Mouse (Mus musculus) ES-CJ7 (cell line): Measurements from ENCODE around the gene Tspo2.
"Not testable (repeated sequence)": the region's sequence is repeated elsewhere in the genome, so short reads cannot be mapped to it uniquely, and the experiment has no call there.

ENCODE experiments used
- DNase-seq: peaks from one replicate; pipeline ENCODE4 v3.0.0; 2011; ENCODE audit warnings: low read depth, low spot score

Tspo2 gene

DNA sequence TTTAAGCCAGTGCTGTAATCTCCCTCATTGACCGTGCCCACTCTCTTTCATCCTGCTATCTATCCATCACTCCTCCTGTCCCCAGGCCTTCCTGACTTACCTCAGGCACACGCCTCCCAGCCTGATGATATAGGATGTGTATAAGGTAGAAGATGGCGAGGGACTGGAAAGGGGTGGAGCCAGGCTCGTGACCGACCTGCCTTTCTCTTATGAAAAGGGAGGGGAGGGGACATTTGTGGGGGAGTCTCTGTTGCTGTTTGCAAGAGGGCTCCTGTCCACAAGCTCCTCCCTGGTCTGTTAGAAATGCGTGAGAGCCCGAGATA, at the start of gene Tspo2:
Gene Tspo2 (minus strand): TSS at position 170 of the 323 bp plus-strand sequence.
- DNase-seq = no peak

DNA sequence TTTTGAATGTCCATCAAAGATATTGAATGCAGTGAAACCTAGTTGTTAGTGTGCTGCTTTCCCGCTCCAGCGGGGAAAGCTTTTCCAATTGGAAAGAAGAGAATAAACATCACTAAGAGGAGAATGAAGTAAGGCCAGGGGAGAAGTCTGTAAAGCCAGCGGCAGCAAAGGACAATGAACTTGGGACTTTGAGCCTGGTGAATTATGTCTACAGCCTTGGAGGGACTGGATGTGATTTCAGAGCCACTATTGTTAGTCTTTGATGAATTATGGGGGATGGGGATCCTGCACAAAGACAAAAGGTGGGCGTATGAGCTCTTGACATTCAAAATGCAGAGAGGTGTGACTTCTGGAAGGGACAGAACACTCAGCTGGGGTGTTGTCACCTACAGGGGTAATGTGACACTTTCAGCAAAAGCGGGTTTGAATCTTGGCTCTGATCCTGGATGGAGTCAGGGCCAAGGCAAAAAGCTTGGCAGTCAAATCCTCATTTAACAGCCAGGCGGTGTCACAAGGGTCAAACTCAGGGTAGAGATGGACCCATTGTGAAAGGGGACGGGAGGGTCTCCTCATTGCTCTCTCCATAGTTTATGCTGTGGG, 49.6 kb upstream of the Tspo2 start:
- peak; percentile 48 for DNase-seq

DNA sequence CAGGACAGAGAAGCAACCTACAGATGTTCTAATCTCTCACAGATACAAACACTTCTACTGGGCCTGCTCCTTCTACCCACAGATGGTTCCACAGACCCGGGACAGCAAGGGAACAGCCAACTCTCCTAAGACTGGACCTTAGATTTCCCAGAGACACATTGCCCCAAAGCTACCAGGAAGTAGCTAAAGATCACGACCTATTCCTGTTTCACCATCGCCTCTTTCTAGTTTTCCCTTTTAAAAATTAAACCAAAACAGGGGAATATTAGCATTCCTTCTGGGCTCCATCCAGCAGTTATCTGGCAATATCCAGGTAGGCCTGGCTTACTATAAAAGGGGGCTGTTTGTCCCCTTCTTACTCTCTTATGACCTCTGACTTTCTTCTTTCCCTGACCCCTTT, 46.7 kb upstream of the Tspo2 start:
- DNase-seq = no peak

DNA sequence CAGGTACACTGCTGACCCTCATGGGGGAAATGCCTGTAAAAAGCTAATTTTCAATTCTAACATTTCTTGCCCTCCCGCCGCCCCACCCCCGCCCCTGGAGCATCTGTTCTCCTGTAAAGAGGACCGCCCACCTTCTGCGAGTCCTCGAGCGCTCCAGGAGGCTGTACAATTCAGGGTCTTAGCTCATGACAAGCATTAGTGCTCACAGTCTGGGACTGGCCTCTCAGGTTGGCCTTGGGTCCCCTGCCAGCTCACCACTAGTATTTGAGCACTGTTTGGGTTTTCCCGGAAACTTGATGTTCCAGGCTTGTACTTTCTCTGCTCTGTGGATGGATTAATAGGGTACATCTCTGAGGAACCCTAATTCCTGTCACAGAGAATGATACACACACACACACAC, 42.7 kb upstream of the Tspo2 start:
- no peak for DNase-seq

DNA sequence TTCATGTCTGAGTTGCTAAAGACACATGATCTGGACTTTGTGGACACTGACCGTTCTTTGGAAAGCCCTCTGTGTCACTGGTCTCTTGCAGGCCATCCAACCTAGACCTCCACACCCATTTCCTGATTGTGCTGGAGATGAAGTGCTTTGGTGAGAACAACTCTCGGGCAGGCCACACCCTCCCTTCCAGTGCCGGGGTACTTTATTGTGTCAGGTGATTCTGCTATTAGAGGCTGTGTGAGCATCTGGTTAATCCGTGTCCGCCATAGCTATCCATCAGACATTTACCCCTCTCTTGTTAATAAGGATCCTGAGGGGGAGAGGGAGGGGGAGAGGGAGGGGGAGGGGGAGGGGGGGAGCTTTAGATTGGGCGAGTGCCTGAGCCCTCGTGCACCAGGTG, 42.3 kb upstream of the Tspo2 start:
- peak; percentile 81 for DNase-seq

DNA sequence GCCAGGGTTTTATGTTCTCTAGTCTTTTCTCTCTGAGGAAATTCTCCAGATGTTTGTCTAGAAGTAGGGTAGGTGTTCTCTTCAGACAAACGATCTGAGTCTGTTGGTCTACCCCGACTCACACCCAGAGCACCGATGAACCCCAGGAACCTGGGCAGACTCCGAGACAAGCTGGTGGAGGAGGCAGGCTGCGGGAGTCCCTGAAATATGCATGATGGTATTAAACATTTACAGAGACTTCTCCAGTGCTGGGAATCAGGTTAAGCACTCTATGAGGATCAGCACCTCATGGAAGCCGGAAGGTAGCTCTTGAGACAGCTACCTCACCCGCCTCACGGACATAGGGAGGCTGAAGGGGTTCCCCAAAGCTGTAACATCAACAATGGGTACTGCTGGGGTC, 41.3 kb upstream of the Tspo2 start:
- no peak for DNase-seq

DNA sequence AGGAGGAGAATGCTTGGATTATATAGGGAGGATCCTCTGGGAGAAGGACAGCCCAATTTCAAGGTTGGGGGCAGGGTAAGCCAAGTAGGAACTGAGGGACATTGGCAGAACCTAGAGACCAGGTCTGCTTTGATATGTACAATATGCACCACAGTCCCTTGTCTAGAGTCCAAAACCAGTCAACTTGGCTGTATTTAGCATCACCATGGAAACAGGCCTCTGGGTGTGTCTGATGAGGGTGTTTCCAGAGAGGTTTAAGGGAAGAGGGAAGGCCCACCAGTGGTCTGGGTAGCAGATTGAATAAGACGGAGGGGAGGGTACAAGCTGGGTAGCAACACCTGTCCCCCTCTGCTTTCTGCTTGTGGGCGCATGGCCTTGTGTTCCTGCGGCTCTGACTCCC, 38.1 kb upstream of the Tspo2 start:
- peak; percentile 61 for DNase-seq

DNA sequence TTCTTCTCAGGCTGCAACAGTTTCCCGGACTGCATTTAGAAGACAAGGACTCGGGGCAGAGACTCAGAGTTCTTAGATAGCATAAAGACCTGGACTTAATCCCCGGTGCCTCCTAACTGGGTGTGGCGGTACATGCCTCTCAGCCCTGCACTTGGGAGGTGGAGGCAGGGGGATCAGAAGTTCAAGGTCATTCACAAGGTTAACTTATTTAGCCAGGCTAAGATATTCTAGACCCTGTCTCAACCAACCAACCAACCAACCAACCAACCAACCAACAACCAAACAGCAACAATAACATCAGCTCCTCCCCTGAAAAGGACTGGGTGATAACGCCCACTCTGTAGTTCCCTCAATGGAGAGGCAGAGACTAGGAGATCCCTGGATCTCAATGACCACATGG, 32.9 kb upstream of the Tspo2 start:
- peak; percentile 73 for DNase-seq

DNA sequence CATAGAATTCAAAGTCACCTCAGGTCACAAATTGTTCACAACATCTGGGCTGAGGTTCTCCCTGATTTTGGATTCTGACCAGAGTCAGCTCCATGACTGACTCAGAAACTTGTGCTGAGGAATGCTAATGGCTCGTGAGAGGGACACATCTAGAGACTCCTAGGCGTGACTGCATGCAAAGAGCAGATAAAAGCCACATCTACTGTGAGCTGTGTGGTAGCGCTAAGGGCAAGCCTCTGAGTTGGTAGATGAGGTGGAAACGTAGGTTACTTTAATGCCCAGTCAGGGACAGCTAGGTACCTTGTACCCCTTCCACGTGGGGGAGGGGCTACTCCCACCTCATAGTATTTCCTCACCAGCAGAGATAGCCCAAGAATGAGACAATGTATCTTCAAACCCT, 32.4 kb upstream of the Tspo2 start:
- DNase-seq = no peak

DNA sequence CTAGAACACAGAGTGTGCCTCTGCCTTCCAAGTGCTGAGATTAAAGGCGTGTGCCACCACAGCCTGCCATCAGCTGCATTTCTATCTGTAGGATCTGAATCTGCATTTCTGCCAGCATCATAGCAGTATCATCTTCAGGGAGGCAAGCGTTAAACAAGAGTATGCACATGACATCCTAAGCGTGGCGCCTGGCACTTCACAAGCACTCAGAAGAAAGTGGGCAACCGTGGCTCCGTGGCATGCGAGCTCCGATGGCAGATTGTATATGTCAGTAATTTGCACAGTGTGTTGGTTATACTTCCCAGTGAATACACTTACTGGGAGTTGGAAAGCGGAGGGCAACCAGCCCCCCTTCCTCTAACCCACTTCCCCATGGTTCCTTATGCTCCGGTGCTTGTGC, 28.6 kb upstream of the Tspo2 start:
- no peak for DNase-seq

DNA sequence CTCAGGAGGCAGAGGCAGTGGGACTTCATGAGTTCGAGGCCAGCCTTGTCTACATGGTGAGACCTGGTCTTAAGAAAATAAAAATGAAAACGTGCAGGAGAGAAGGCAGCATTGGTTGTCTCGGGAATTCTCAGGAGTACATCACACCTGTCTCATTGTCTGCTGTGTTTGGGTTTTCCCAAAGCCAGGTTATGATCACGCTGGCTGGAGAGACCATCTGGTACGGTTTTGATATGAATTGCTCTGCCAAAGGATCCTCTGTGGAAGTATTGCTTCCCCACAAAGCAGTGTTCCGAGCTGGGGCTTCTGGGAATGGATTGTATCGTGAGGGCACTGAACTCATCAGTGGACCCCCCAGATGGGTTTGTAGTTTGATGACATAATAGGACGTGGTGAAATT, 24.1 kb upstream of the Tspo2 start:
- no peak for DNase-seq

DNA sequence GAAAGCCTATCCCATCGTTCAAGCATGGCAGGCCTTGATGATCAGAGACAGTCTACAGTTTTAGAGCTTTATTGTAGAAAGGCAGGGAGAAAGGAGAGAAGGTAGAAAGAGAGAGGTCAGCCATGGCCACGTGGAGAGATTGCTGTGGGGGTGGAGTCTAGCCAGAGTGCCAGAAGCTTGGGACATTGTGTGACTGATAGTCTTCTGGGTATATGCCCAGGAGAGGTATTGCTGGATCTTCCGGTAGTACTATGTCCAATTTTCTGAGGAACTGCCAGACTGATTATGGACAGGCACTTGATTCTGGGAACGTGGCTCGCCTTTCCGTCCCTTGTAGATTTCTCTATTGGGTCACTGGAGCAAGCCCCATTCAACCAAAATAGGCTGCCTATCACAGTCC, 23.0 kb upstream of the Tspo2 start:
- not testable (repeated sequence) for DNase-seq

DNA sequence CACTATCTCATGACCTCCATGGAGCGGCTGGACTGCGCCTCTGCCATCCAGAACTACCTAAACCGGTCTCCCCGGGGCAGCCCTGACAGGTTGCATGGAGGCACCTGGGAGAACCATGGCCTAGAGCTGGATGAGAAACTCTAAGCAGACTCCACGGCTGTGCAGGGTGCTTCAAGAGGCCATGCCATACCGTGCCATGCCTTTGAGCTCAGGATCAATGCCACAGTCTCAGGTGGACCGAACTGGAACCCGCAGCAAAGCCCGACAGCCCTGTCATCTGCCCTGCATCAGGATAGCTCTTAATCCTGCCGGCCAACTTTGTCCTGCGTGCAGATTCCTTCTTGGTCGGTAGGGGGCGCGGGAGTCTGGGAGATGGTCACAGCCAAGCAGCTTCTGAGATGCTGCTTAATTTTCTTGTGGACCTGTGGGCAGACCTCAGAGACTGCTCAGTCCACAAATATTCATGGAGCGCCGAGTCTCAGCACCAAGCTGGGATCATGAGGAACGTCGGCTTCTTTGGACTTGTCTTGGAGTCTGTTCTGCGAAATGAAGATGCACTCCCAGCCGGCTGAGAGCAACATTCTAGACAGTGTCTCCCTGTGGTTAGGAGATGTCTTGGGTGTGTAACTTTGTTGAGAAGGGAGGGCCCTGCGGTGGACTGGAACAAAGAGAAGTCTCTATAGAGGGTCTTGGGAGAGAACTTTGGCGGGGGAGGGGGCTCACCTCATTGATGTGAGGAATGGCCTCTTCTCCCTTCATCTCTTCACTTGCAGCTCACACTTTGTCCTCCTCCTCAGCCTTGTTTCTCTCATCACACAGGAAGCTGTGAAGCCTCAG, 16.3 kb upstream of the Tspo2 start:
- DNase-seq = peak; percentile 78

DNA sequence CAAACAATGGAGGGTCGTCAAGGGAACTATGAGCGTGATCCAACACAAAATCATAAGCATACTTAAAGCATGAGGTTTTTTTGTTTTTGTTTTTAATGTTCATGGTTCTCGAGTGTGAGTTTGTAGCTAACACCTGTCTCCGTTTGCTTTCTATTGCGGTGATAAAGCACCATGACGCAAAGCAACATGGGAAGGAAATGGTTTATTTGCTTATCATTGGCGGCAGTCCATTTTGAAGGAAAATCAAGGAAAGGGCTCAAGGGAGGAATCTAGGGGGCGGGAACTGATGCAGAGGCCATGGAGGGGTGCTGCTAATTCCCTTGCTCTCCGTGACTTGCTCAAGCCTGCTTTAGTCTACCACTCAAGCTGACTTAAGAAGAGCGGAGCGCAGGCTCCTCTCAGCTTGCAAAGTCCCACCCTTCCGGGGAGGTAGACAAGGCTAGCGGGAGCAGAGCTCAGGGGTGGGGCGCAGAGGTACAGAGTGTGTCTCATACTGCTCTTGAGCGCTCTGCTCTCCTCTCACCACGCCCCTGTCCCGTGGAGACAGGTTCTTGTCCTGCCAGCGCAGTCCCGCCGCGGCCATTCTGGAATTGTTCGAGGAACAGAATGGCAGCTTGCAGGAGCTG, 15.6 kb upstream of the Tspo2 start:
- DNase-seq = peak; percentile 50

DNA sequence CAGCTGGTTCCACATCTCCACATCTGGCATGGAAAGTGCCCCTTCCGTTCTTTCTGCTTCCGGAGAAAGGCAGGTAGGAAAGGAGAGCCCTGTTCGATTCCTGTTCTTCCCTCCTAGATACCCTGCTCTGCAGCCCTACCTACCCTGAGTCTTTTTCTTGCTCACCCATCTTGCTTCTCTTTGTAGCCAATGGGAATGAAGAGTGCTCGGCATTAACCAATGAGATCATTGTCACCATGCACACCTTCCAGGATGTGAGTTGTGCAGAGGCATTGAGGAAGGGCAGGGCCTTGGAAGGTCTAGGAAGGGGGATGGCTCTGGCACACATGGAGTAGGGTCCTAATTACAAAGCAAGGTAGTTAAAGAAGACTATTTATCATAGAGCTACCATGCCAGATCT, 12.1 kb upstream of the Tspo2 start:
- no peak for DNase-seq

DNA sequence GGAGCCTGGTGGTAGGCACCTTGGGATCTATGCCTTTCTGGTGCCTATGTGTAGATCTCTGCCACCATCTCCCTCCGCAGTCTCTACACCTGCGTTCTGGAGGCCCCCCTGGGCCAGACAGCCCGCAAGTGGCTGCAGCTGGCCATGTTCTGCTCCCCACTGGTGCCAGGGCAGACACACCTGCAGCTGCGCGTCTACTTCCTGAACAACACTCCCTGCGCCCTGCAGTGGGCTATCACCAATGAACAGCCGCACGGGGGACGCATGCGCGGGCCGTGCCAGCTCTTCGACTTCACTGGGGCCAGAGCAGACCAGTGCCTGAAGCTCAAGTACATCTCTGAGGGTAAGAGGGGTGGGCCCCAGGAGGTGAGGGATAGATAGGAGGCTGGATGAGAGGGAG, 10.8 kb upstream of the Tspo2 start:
- DNase-seq = no peak

DNA sequence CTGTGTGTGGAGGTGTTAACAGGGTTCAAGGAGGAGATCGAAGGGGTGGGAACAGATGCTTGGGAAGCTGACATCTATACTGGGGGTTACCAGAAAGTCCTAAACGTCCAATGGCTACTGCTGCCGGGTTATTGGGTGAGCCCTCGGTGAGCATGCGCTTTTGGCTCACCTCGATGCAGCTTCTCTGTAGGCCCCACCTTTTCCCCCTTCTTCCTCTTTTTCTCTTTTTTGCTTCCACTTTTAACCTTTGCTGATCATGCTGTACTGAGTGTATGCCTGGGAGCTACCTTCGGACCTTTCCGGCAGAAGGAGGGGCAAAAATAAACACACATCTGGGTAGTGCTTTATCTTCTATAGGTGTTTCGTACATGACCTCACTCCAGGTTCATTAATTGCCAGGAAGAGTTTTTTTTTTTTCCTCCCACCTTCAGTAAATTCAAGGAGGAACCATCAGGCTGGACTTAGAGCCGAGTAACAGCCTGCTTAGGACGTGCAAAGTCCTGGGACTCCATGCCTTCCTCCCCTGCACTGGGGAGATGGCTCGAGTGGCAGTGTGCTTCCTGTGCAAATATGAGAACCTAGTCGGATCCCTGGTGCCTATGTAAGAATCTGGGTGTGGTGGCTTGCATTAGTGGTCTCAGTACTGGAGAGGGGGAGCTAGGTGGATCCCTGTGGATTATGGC, 6.8 kb upstream of the Tspo2 start:
- DNase-seq = no peak

DNA sequence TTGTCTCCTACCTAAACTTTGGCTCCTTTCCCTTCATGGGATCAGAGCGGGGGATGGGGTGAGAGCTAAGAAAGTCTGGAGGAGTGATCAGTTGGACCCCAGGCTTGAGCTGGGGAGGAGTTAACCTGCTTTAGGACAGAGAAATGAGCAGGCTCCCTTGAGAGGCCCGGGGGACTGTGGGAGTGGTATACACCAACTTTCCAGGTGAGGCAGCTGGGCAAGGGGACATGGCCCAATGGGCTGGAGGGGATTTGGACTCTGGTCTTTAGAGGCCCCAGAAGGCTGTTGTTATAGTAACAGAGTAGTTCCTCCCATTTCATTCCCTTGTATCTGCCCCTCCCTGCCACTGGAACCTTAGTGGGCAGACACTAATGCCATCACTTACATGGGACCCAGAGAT, 4.6 kb upstream of the Tspo2 start:
- DNase-seq = no peak

DNA sequence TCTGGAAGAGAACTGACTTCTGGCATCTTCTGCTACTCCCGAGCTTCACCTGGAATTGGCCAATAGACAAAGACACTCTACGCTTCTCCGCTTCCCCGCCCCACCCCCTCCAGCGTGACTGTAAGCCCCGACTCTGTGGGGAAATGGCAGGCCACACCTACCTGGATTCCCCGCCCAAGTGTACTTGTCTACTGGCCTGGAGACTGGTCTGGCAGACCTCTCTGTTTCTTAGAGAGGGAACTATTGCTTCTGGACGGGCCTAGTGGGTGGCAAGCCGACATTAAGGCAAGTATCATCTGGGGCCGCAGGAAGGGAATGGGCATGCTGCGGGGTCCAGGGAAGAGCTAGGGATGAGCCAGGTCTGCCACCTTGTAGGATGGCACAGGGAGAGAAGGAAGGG, 3.4 kb upstream of the Tspo2 start, which contains the start of gene Unc5cl:
Gene Unc5cl (plus strand): TSS at position 214 of the 400 bp plus-strand sequence.
- DNase-seq = peak; percentile 78

DNA sequence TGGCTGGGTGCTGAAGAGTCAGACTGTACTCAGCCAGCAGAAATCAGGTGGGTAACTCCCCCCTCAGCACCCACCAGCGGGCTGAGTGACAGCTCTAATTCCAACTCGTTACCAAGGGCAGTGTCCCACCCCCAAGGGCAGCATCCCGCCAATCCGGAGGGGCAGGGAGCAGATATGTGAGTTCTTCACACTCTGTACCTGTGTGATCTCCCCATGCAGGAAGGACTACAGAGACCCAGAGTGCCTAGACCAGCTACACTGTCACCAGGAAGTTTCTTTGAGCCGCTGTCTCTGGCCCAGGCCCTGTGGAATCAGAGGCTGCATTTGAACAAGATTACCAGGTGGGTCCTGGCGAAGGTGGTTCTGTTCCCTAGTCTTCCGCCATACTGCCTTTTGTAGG, 2.9 kb upstream of the Tspo2 start:
- DNase-seq = peak; percentile 30

DNA sequence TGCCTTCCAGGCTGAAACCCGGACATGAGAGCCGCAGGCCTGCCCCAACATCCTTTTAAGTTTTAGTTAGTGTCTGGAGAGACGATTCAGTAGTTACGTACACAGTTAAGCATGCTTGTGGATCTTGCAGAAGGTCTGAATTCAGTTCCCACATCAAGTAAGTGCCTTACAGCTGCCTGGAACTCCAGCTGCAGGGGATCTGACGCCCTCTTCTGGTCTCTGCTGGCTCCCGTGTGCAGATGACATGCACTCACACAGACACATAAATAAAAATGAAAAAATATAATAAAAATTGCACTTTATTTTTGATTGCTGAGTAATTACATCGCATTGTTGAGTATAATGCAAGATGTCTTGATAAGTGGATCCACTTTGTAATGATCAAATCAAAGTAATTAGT, 2.2 kb upstream of the Tspo2 start:
- peak; percentile 33 for DNase-seq

DNA sequence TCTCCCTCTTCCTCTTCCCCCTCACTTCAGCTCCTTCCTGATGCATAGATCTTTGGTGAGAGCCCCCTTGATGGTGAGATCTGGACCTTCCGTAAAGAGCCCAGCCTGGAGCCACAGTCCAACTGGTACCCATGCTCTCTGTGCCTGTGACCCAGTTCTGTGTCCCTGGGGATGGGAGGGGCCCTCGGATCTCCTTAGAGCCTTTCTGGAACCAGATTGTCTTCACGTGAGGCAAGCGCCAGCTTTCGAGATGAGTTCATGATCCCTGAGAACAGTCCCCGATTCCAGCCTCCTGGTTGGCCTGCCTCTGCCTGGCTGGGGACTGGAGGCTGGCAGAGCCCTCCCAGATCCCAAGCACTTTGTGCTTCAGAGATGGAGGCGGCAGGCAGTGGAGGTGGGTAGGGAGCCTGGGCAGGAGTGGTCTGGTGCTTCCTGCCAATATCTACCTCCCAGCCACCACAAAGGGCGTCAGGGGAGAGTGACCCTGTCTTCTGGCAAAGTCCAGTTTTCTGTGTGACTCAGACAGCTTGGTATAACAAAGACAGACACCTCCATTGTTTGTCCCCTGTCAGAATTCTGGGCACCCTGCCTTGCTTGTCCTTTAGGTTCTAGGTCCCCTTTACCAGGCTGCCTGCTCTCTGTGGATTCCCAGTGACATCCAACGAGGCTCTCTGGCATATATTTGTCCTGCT, 577 bp upstream of the Tspo2 start:
- DNase-seq = no peak
